Mouse (Mus musculus) cortical plate, adult 2 months (tissue): ENCODE results near the gene Borcs7.

Source experiments
- CTCF ChIP-seq: fragments of 200-500 bp; IDR thresholded peaks from 2 replicates; pipeline ENCODE4 v1.5.1; 2011; ENCODE audit warnings: mild to moderate bottlenecking, control low read depth, low read length; ENCODE audit not compliant: insufficient read depth; ENCODE audit errors: extremely low read depth
- POLR2A ChIP-seq: fragments of 200-500 bp; IDR thresholded peaks from 2 replicates; pipeline ENCODE4 v1.6.1; 2011; ENCODE audit warnings: mild to moderate bottlenecking, low read length, control low read depth; ENCODE audit not compliant: insufficient read depth; ENCODE audit errors: extremely low read depth

DNA sequence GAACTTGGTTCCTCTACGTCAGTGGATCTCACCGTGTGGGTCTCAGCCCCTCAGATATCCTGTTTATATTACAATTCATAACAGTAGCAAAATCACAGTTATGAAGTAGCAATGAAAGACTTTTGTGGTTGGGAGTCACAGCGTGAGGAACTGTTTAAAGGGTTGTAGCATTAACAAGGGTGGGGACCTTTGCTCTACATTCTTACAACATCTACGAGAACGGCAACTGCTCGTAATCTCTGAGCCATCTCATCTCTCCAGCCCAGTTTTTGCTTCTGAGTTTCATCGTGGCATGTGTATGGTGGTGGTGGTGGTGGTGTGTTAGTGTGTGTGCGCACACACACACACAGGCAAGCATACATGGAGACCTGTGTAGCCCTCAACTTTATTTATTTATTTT, 24.5 kb downstream of the Borcs7 start:
- TF ChIP-seq CTCF, result no peak
- no peak for TF ChIP-seq POLR2A
